Mouse (Mus musculus): ENCODE data around the gene Wwp2. TPM values are rescaled to one million over a fixed set of nuclear protein-coding genes. Genes with fewer than 3 reads are reported as not detected.
A peak's percentile ranks its signal among the peaks of the same experiment; 100 is the strongest.

The Wwp2 gene
- polyA plus RNA-seq, 1 experiment from 2014 or later = 69.5 TPM

- H3K27ac ChIP-seq (ENCODE audit: low read depth, low read length) = no peak overlapping the region
- H3K4me1 ChIP-seq (replicated peaks; ENCODE audit: control insufficient read depth, insufficient read depth, low read length) = no peaks in the 10 kb centered on the region
- ATAC-seq (ENCODE audit: low FRiP score) (no peak), DNase-seq (ENCODE audit: low spot score) (no peak)
- no peak overlapping the region for H3K4me2 ChIP-seq (replicated peaks; ENCODE audit: low read depth, low read length)
- 75% methylated on average over 5 of the region's 6 CpGs for WGBS
- H3K36me3 ChIP-seq (ENCODE audit: control insufficient read depth, insufficient read depth, low read length) = no peaks in the 10 kb centered on the region
- H3K9ac ChIP-seq (ENCODE audit: low read depth, low read length) = no peak overlapping the region
- no peaks in the 10 kb centered on the region for H3K9me3 ChIP-seq (ENCODE audit: control insufficient read depth, low read length)
- H3K4me3 ChIP-seq (ENCODE audit: low read depth, low read length) = no peak overlapping the region
- no peaks in the 10 kb centered on the region for H3K27me3 ChIP-seq (ENCODE audit: control insufficient read depth, insufficient read depth, low read length)
Measured at GRCm38 (mm10) chr8:107593967-107594729, 158.0 kb downstream of the Wwp2 start.

GRCm38 (mm10) chr8:107594817-107595216, 158.7 kb downstream of the Wwp2 start:
- no peak overlapping the region for H3K4me3 ChIP-seq (ENCODE audit: low read depth, low read length)
- no peaks in the 10 kb centered on the region for H3K9me3 ChIP-seq (ENCODE audit: control insufficient read depth, low read length)
- DNase-seq (ENCODE audit: low spot score) = no peak
- ATAC-seq (ENCODE audit: low FRiP score) = no peak
- H3K27ac ChIP-seq (ENCODE audit: low read depth, low read length) = no peak overlapping the region
- WGBS = 70% methylated on average over 6 of the region's 6 CpGs
- no peak overlapping the region for H3K4me2 ChIP-seq (replicated peaks; ENCODE audit: low read depth, low read length)
- H3K9ac ChIP-seq (ENCODE audit: low read depth, low read length) = no peak overlapping the region
- H3K4me1 ChIP-seq (replicated peaks; ENCODE audit: control insufficient read depth, insufficient read depth, low read length) = no peaks in the 10 kb centered on the region
- H3K36me3 ChIP-seq (ENCODE audit: control insufficient read depth, insufficient read depth, low read length) = no peaks in the 10 kb centered on the region
- no peaks in the 10 kb centered on the region for H3K27me3 ChIP-seq (ENCODE audit: control insufficient read depth, insufficient read depth, low read length)

GRCm38 (mm10) chr8:107597731-107598130, 161.6 kb downstream of the Wwp2 start:
- no peak overlapping the region for H3K9ac ChIP-seq (ENCODE audit: low read depth, low read length)
- no peak for DNase-seq (ENCODE audit: low spot score)
- no peak overlapping the region for H3K4me3 ChIP-seq (ENCODE audit: low read depth, low read length)
- no peak overlapping the region for H3K4me2 ChIP-seq (replicated peaks; ENCODE audit: low read depth, low read length)
- no peak for ATAC-seq (ENCODE audit: low FRiP score)
- no peaks in the 10 kb centered on the region for H3K9me3 ChIP-seq (ENCODE audit: control insufficient read depth, low read length)
- H3K27ac ChIP-seq (ENCODE audit: low read depth, low read length) = no peak overlapping the region
- 70% methylated on average over 1 of the region's 1 CpGs for WGBS
- no peaks in the 10 kb centered on the region for H3K27me3 ChIP-seq (ENCODE audit: control insufficient read depth, insufficient read depth, low read length)
- H3K36me3 ChIP-seq (ENCODE audit: control insufficient read depth, insufficient read depth, low read length) = no peaks in the 10 kb centered on the region
- H3K4me1 ChIP-seq (replicated peaks; ENCODE audit: control insufficient read depth, insufficient read depth, low read length) = no peaks in the 10 kb centered on the region

- no peak overlapping the region for H3K27ac ChIP-seq (ENCODE audit: low read depth, low read length)
- 84% methylated on average over 9 of the region's 9 CpGs for WGBS
Measured at GRCm38 (mm10) chr8:107599691-107600090, 163.5 kb downstream of the Wwp2 start.

GRCm38 (mm10) chr8:107603026-107603425, 166.9 kb downstream of the Wwp2 start:
- 4% methylated on average over 7 of the region's 7 CpGs for WGBS
- no peaks in the 10 kb centered on the region for H3K27me3 ChIP-seq (ENCODE audit: control insufficient read depth, insufficient read depth, low read length)
- ATAC-seq (ENCODE audit: low FRiP score) = no peak

More at GRCm38 (mm10) chr8:107599691-107600090, 163.5 kb downstream of the Wwp2 start:
- DNase-seq (ENCODE audit: low spot score) (no peak), ATAC-seq (ENCODE audit: low FRiP score) (no peak)
- no peak overlapping the region for H3K9ac ChIP-seq (ENCODE audit: low read depth, low read length)
- no peaks in the 10 kb centered on the region for H3K4me1 ChIP-seq (replicated peaks; ENCODE audit: control insufficient read depth, insufficient read depth, low read length)
- H3K4me2 ChIP-seq (replicated peaks; ENCODE audit: low read depth, low read length) = no peak overlapping the region
- H3K9me3 ChIP-seq (ENCODE audit: control insufficient read depth, low read length) = no peaks in the 10 kb centered on the region
- no peaks in the 10 kb centered on the region for H3K36me3 ChIP-seq (ENCODE audit: control insufficient read depth, insufficient read depth, low read length)
- H3K27me3 ChIP-seq (ENCODE audit: control insufficient read depth, insufficient read depth, low read length) = no peaks in the 10 kb centered on the region
- no peak overlapping the region for H3K4me3 ChIP-seq (ENCODE audit: low read depth, low read length)

More at GRCm38 (mm10) chr8:107603026-107603425, 166.9 kb downstream of the Wwp2 start:
- Histone ChIP-seq H3K36me3 (ENCODE audit: control insufficient read depth, insufficient read depth, low read length) (no peaks in the 10 kb centered on the region), H3K27ac (ENCODE audit: low read depth, low read length) (no peak overlapping the region), H3K4me3 (ENCODE audit: low read depth, low read length) (no peak overlapping the region), H3K9me3 (ENCODE audit: control insufficient read depth, low read length) (no peaks in the 10 kb centered on the region), H3K4me1 (replicated peaks; ENCODE audit: control insufficient read depth, insufficient read depth, low read length) (no peaks in the 10 kb centered on the region), H3K9ac (ENCODE audit: low read depth, low read length) (no peak overlapping the region), H3K4me2 (replicated peaks; ENCODE audit: low read depth, low read length) (no peak overlapping the region)
- peak; percentile 87 for DNase-seq (ENCODE audit: low spot score)

MicroRNAs encoded within 50 kb of the gene (microRNA counts, 519-probe panel; counts per million panel counts)
- 5,072 counts per million, percentile 68 among the panel's probes with 10 or more counts for microRNA mmu-miR-140

Other genes starting within 250 kb of the Wwp2 start
- gene Nfat5, start 142.9 kb upstream of the Wwp2 start, polyA plus RNA-seq (2014; fragmentation: Nextera tagmentation; extraction: Ambion mirVana) = 10.1 and 14.7 TPM in 2 replicates
- gene Nqo1, start 33.2 kb upstream of the Wwp2 start, polyA plus RNA-seq (2014; fragmentation: Nextera tagmentation; extraction: Ambion mirVana) = 5.5 and 7.7 TPM in 2 replicates
- gene Nob1, start 11.3 kb upstream of the Wwp2 start, polyA plus RNA-seq (2014; fragmentation: Nextera tagmentation; extraction: Ambion mirVana) = 78.9 and 80.3 TPM in 2 replicates
- gene Psmd7, start 152.1 kb downstream of the Wwp2 start, polyA plus RNA-seq (2014; fragmentation: Nextera tagmentation; extraction: Ambion mirVana) = 321 and 323 TPM in 2 replicates